Mouse (Mus musculus) cerebellum, adult 2 months (tissue): ENCODE data around the gene Galr3. TPM values are rescaled to one million over a fixed set of nuclear protein-coding genes. Genes with fewer than 3 reads are reported as not detected.

Experiments
- DNase-seq, 2 experiments: peaks; one replicate each; pipeline ENCODE4 v3.0.0; 2021
- H3K27ac ChIP-seq: fragments of 200-500 bp; 2 replicates; pipeline ENCODE4 v1.5.1; 2012; ENCODE audit warnings: low read length, control low read depth, inconsistent platforms; ENCODE audit not compliant: insufficient read depth
- H3K27me3 ChIP-seq: fragments of 200-500 bp; 2 replicates; pipeline ENCODE4 v1.6.1; 2012; ENCODE audit warnings: inconsistent platforms, mild to moderate bottlenecking, low read length, moderate library complexity; ENCODE audit not compliant: control insufficient read depth, insufficient read depth
- H3K4me1 ChIP-seq: fragments of 200-500 bp; 2 replicates; pipeline ENCODE4 v1.6.1; 2011; ENCODE audit warnings: low read length; ENCODE audit not compliant: control insufficient read depth, insufficient read depth
- H3K4me3 ChIP-seq: fragments of 200-500 bp; replicated peaks from 2 replicates; pipeline ENCODE3; 2011; ENCODE audit warnings: mild to moderate bottlenecking, low read depth, low read length, control low read depth; ENCODE audit not compliant: insufficient read depth
- CTCF ChIP-seq: fragments of 200-500 bp; IDR thresholded peaks from 2 replicates; pipeline ENCODE4 v1.5.1; 2011; ENCODE audit warnings: low read depth, mild to moderate bottlenecking, control low read depth, low read length, moderate library complexity, borderline replicate concordance; ENCODE audit not compliant: insufficient read depth
- POLR2A ChIP-seq: fragments of 200-500 bp; IDR thresholded peaks from 2 replicates; pipeline ENCODE4 v1.6.1; 2011; ENCODE audit warnings: low read length, control low read depth, borderline replicate concordance; ENCODE audit not compliant: insufficient read depth
- WGBS: fragments of 180-500 bp; shearing (Covaris S2); methylation state at CpG from one replicate; pipeline ENCODE4 v1.1.7; 2018; 5-methylcytosine and 5-hydroxymethylcytosine counted together
- polyA plus RNA-seq: library from polyadenylated mRNA; depleted of rRNA; stranded (reverse); fragments of >200 nt; gene quantifications from 2 replicates; pipeline ENCODE4 v1.2.3, GENCODE M21; 2012

Gene Galr3
- polyA plus RNA-seq, 1 experiment = 0.26 TPM

DNA sequence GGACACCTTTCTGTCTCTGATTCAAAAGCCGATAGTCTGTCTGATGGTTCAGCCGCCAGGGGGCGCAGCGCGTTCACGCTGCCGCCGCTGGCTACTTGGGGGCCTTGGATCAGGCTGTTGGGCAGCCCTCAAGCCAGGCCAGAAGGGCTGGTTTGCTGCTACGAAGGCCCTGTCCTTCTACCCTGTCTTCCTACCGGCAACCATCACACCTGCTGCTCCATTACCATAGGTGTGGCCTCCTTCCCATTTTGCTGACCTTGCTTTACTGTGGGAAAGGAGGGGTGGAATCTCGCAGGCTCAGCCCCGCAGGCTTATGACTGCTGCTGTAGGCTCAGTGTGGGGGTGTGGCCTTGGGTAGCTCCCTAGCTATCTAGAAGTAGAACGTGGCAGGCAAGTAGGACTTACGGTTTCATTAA is 3.8 kb upstream of the Galr3 start:
- DNase-seq = peak; percentile 72 to 82
- peaks cover 10% of the 10 kb centered on the region for H3K4me1 ChIP-seq
- H3K27ac ChIP-seq = no peak overlapping the region
- no peak overlapping the region for H3K4me3 ChIP-seq
- 9% methylated on average over 14 of the region's 14 CpGs for WGBS
- TF ChIP-seq CTCF = peak; percentile 80
- no peak for TF ChIP-seq POLR2A
- H3K27me3 ChIP-seq = no peaks in the 10 kb centered on the region

- peaks cover 10% of the 10 kb centered on the region for H3K4me1 ChIP-seq
- DNase-seq = no peak
- no peak overlapping the region for H3K27ac ChIP-seq
- H3K4me3 ChIP-seq = no peak overlapping the region
- H3K27me3 ChIP-seq = no peaks in the 10 kb centered on the region
- WGBS = 76% methylated on average over 10 of the region's 10 CpGs
- TF ChIP-seq POLR2A (no peak), CTCF (no peak)
Measured at GRCm38 (mm10) chr15:79038331-79038730, 3.4 kb upstream of the Galr3 start.

GRCm38 (mm10) chr15:79038853-79039252 is 2.8 kb upstream of the Galr3 start:
- peak; percentile 53 to 54 for DNase-seq
- H3K4me3 ChIP-seq = no peak overlapping the region
- peaks cover 10% of the 10 kb centered on the region for H3K4me1 ChIP-seq
- peak; percentile 62 for TF ChIP-seq CTCF
- TF ChIP-seq POLR2A = no peak
- no peaks in the 10 kb centered on the region for H3K27me3 ChIP-seq
- no peak overlapping the region for H3K27ac ChIP-seq
- WGBS = 43% methylated on average over 7 of the region's 7 CpGs

DNA sequence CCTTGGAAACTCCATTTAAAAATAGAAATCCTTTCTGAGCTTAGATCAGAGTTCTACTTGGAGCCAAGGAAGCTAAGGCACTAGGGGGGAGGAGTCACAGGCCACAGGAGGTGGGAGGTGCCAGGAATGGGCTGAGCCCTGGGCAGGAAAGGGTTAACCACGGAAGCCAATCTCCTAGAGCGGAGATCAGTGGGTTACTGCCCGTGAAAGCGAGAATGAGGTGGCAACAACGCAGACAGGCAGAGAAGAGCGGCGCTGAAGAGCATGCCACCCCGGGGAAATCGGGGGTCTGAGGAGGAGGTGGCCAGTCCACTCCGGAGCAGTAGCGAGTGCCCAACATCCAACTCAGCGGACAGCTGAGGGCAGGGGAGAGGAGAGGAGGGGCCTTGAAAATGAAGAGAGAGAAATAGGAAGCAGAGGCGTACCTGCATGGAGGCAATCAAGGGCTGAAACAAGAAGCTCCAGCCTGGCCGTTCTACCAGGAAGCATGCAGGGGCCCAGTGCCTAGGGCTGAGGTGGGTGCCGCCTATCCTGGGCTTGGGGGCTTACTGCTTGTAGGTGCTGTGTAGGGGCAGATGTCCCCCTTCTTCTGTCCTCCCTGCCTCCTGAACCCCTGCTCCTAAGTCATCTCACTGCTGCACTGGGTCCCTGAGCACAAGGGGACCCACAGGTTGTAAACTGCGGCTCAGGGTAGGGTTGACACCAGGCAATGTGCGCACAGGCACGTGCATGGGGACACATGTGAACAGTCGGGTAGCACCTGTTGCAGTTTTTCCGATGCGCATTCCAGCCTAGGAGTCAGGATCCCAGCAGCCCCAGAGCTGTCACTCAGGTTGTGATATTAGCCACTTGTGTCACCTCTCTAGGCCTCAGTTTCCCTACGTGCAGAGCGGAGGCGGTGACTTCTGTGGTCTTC is 926 bp upstream of the Galr3 start:
- WGBS = 30% methylated on average over 24 of the region's 24 CpGs
- TF ChIP-seq POLR2A = no peak
- TF ChIP-seq CTCF = no peak
- Histone ChIP-seq H3K4me1 (peaks cover 10% of the 10 kb centered on the region), H3K27ac (no peak overlapping the region), H3K27me3 (no peaks in the 10 kb centered on the region), H3K4me3 (no peak overlapping the region)
- DNase-seq = no peak

- WGBS = under 1% methylated on average over 103 of the region's 105 CpGs
- H3K4me1 ChIP-seq = peaks cover 9% of the 10 kb centered on the region
Measured at GRCm38 (mm10) chr15:79042721-79043491, 1.2 kb downstream of the Galr3 start.

DNA sequence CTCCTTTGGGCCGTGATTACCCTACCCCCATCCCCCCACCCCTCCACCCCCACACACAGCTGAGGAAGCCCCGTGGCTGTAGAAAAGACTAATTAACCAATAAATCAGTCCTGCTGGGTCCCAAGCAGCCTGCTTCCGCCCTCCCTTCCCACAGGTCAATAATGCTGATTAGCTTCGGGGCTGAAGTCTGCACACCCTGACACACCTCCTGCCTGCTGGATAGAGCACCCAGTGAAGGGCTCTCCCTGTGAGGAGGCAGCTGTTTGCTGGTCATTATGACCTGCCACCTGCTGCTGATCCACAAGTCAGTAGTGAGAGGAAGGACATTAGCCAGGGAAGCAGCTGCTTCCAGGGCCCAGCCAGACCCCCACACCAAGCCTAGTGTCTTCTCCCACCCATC is 3.2 kb downstream of the Galr3 start:
- no peak for DNase-seq
- Histone ChIP-seq H3K4me1 (no peaks in the 10 kb centered on the region), H3K27me3 (no peaks in the 10 kb centered on the region), H3K27ac (no peak overlapping the region), H3K4me3 (no peak overlapping the region)
- TF ChIP-seq POLR2A (no peak), CTCF (no peak)
- WGBS = 31% methylated on average over 4 of the region's 4 CpGs

More at GRCm38 (mm10) chr15:79042721-79043491, 1.2 kb downstream of the Galr3 start:
- Histone ChIP-seq H3K4me3 (peak overlapping the region; percentile 48), H3K27ac (no peak overlapping the region), H3K27me3 (no peaks in the 10 kb centered on the region)
- peak; percentile 30; the same call in 1 of the 2 replicates for TF ChIP-seq POLR2A
- no peak for TF ChIP-seq CTCF
- peak; percentile 58 to 60 for DNase-seq

GRCm38 (mm10) chr15:79048186-79048585 is 6.5 kb downstream of the Galr3 start:
- H3K4me3 ChIP-seq = no peak overlapping the region
- 30% methylated on average over 4 of the region's 4 CpGs for WGBS
- no peak overlapping the region for H3K27ac ChIP-seq
- DNase-seq = peak; percentile 49 to 58
- TF ChIP-seq CTCF (no peak), POLR2A (no peak)
- H3K4me1 ChIP-seq = no peaks in the 10 kb centered on the region
- no peaks in the 10 kb centered on the region for H3K27me3 ChIP-seq
